Mouse (Mus musculus) lung, adult 2 months (tissue): ENCODE measurements around the gene Retsat. TPM values are rescaled to one million over a fixed set of nuclear protein-coding genes. Genes with fewer than 3 reads are reported as not detected.

Experiments used
- DNase-seq: peaks from one replicate; pipeline ENCODE4 v3.0.0; 2022
- H3K4me1 ChIP-seq: fragments of 200-500 bp; 2 replicates; pipeline ENCODE4 v1.6.1; 2011; ENCODE audit warnings: low read length; ENCODE audit not compliant: control insufficient read depth, insufficient read depth
- H3K4me3 ChIP-seq: fragments of 200-500 bp; replicated peaks from 2 replicates; pipeline ENCODE3; 2011; ENCODE audit warnings: low read depth, mild to moderate bottlenecking, control low read depth, low read length; ENCODE audit errors: extremely low read depth
- CTCF ChIP-seq: fragments of 200-500 bp; IDR thresholded peaks from 2 replicates; pipeline ENCODE4 v1.5.1; 2011; ENCODE audit warnings: mild to moderate bottlenecking, low read length, control low read depth; ENCODE audit not compliant: insufficient read depth
- POLR2A ChIP-seq: fragments of 200-500 bp; IDR thresholded peaks from 2 replicates; pipeline ENCODE4 v1.6.1; 2011; ENCODE audit warnings: low read depth, mild to moderate bottlenecking, control low read depth, low read length, borderline replicate concordance; ENCODE audit errors: extremely low read depth
- WGBS: fragments of 180-500 bp; shearing (Covaris S2); methylation state at CpG from one replicate; pipeline ENCODE4 v1.1.7; 2018; 5-methylcytosine and 5-hydroxymethylcytosine counted together
- polyA plus RNA-seq: library from polyadenylated mRNA; depleted of rRNA; stranded (reverse); fragments of >200 nt; gene quantifications from 2 replicates; pipeline ENCODE4 v1.2.3, GENCODE M21; 2012

Retsat gene
- polyA plus RNA-seq, 1 experiment: 38.8 TPM

DNA sequence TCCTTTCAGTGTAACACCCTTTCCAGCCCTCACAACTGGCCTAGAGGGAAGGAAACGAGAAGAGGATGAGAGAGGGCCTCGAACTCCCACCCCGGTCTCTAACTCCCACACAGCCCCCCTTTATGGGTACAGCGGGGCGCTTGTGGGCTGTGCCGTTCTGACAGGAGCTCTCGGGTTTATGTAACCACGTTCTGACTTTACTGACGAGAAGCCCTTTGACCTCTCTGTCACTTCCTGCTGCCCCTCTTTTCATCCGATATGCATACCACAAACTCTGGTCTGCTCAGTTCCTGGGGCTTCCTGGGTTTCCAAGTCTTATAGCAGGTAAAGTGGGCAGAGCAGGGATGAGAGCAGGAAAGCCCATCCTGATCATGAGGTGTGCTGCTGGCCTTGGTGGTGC, 36.0 kb downstream of the Retsat start:
- H3K4me3 ChIP-seq: no peak overlapping the region
- 64% methylated on average over 10 of the region's 10 CpGs for WGBS
- TF ChIP-seq POLR2A (no peak), CTCF (no peak)
- peaks cover 3% of the 10 kb centered on the region; the same call in 1 of the 2 replicates for H3K4me1 ChIP-seq
- DNase-seq: no peak

DNA sequence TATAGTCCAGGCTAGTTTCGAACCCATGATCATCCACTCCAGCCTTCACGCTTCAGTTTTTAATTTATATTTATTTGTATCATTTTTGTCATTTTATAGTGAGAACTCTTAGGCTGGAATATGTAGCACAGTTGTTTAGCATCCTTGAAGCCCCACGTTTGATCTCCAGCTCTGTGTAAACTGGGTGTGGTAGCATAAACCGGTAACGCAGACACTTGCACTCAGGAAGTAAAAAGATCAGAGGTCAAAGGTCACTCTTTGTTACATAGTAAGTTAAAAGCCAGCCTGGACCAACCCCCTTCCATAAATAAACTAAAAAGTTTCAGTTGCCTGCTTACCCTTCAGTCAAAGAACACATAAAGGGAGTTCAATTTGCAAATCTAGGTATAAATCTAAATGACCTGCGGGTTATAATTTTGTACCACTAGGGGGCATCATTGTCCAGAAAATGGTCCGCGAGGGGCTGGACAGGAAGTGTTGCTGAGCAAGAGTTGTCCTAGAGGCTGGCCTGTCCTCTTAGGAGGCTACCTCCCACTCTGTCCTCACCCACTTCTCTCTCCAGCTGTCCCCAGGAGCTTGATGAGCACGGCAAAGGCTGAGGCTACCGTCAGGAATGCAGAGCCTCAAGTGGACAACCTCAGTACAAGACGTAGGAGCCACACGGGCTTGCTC, 37.6 kb downstream of the Retsat start:
- TF ChIP-seq POLR2A (no peak), CTCF (peak; percentile 63)
- peak; percentile 58 for DNase-seq

DNA sequence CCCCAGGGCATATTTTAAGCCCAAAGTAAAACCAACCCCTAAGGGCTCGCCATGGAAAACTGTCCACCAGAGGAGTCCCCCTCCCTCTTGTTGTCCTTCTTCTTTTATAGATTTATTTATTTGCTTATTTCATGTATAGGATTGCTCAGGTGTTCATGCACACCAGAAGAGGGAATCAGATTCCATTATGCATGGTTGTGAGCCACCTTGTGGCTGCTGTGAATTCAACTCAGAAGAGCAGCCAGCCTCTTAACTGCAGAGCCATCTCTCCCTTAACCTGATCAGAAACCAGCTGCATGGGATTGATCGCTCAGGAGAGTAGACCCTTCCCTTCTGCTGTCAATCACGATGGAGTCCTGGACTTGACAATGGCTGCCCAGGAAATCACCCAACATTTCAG, 38.7 kb downstream of the Retsat start:
- 92% methylated on average over 3 of the region's 3 CpGs for WGBS

More for the DNA sequence above, 37.6 kb downstream of the Retsat start:
- WGBS: 29% methylated on average over 12 of the region's 12 CpGs
- Histone ChIP-seq H3K4me3 (peak overlapping the region; percentile 7), H3K4me1 (peaks cover 3% of the 10 kb centered on the region; the same call in 1 of the 2 replicates)

DNA sequence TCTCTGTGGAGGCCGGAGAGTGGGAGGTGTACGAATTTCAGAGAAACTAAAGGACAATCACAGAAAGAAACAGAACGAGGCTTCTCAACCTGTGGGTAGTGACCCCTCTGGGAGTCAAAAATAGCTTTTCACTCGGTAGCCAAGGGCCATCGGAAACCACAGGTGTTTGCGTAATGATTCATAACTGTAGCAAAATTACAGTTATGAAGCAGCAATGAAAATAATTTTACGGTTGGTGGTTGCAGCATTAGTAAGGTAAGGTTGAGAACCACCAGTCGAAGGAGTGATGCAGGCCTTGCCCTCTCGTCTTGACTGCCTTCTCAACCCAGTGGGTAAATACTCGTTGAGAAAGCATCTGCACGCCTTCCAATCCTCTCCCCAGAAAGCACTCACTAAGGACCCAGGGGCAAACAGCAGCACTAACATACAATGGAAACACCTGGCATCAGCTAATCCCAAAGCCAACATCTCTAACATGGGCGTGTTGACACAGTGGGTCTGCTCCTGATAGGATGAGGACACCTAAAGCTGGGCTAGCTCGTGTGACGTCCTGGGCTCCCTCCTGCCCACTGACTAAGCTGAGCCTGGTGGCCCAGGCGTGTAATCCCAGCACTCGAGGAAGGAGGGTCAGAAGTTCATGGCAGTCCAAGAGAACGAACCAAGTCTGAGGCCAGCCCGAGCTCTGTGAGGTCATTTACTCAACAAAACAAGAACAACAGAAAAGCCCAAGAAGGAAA, 43.1 kb downstream of the Retsat start:
- no peak overlapping the region for H3K4me3 ChIP-seq
- peaks cover 3% of the 10 kb centered on the region; the same call in 1 of the 2 replicates for H3K4me1 ChIP-seq
- no peak for DNase-seq
- WGBS: 60% methylated on average over 18 of the region's 18 CpGs
- TF ChIP-seq POLR2A: no peak
- TF ChIP-seq CTCF: no peak

More for the DNA sequence above, 38.7 kb downstream of the Retsat start:
- H3K4me3 ChIP-seq: no peak overlapping the region
- TF ChIP-seq POLR2A (no peak), CTCF (no peak)
- DNase-seq: no peak
- peaks cover 5% of the 10 kb centered on the region for H3K4me1 ChIP-seq

DNA sequence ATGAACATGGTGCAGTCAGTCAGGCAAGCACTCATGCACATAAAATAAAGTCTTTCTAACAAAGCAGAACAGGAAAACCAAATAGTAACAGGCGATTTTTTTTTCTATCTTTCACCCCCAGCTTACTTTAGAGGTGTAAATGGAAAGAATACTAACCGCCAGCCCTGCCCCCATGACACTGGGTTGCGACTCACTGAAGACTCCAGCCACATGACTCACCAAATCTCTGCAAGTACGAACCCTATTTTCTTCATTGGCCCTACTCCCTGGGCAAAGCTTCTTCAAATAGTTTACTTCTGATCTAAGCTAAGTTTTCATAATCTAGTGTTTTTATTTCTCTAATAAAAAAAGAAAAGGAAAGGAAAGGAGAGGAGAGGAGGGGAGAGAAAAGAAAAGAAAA, 46.3 kb downstream of the Retsat start:
- Histone ChIP-seq H3K4me1 (peaks cover 3% of the 10 kb centered on the region; the same call in 1 of the 2 replicates), H3K4me3 (no peak overlapping the region)
- WGBS: 56% methylated on average over 4 of the region's 4 CpGs
- TF ChIP-seq CTCF (no peak), POLR2A (no peak)
- DNase-seq: no peak

DNA sequence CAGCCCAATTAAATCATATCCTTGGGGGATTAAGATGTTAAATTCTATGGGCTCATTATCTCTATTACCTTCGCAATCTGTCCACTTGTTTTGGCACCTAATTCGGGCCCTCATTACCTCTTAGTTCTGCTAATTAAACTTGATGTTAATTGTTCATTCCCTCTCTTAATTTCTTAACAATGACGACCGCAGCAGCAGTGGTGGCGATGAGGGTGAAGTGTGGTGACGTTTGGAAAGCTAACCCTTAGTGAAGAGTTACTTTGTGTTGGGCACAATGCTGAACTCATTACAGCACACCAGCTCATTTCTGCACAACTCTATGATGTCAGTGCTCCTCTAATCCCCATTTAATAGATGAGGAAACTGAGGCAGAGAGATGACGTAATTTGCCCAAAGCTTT, 47.1 kb downstream of the Retsat start:
- no peak for DNase-seq
- no peak for TF ChIP-seq CTCF
- WGBS: 91% methylated on average over 7 of the region's 7 CpGs
- H3K4me1 ChIP-seq: peaks cover 3% of the 10 kb centered on the region; the same call in 1 of the 2 replicates
- H3K4me3 ChIP-seq: no peak overlapping the region

DNA sequence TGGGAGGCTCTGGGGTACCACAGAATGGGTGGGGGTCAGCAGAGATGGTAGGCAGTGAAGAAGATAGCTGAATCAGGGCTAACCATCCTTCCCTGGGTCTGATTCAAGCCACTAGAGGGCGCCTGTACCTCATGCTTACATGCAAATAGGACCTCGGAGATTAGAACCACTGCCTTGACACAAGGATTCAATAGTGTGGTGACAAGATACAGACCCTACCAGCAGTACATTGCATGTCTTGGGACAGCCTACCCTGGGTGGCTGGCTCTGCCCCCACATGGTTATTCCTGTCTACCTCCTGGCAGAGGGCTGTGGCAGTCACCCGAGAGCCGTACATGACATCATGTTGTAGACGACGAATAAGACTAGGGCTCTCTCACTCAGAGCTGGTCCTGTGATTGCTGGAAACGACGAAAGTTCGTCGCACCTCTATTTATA, 49.1 kb downstream of the Retsat start:
- peak; percentile 65 for DNase-seq

DNA sequence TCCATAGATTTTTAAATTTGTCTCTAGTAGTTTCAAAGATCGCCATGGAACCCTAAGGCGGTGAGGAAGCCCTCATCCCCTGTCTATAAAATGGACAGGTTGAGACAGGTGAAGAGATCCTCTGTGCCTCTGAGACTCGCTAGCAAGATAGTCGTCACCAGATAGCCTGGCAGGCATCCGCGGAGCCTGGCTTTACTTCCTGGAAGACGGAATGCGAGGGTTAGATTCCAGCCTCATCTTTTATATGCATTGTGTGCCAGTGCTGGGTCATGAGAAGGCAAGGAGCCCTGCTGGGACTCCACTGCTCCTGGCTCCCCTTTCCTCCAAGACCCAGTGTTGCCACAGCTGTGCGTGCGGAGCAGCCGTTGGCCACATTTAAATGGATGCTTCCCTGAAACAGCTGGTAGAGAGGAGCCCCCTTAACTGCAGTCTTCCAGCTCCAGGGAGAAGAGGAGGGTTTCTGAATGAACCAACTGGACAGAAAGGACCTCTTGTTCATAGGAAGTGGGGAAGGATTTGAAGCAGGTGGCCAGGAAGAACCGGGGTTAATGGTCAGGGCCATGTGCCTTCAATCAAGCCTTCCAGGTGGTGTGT, 49.8 kb downstream of the Retsat start:
- WGBS: 77% methylated on average over 12 of the region's 12 CpGs
- TF ChIP-seq POLR2A: no peak
- no peak for TF ChIP-seq CTCF
- H3K4me1 ChIP-seq: no peaks in the 10 kb centered on the region
- no peak for DNase-seq
- no peak overlapping the region for H3K4me3 ChIP-seq

More for the DNA sequence above, 49.1 kb downstream of the Retsat start:
- H3K4me3 ChIP-seq: no peak overlapping the region
- whole genome bisulfite sequencing: 57% methylated on average over 10 of the region's 10 CpGs
- no peaks in the 10 kb centered on the region for H3K4me1 ChIP-seq
- TF ChIP-seq CTCF (peak; percentile 70), POLR2A (no peak)

DNA sequence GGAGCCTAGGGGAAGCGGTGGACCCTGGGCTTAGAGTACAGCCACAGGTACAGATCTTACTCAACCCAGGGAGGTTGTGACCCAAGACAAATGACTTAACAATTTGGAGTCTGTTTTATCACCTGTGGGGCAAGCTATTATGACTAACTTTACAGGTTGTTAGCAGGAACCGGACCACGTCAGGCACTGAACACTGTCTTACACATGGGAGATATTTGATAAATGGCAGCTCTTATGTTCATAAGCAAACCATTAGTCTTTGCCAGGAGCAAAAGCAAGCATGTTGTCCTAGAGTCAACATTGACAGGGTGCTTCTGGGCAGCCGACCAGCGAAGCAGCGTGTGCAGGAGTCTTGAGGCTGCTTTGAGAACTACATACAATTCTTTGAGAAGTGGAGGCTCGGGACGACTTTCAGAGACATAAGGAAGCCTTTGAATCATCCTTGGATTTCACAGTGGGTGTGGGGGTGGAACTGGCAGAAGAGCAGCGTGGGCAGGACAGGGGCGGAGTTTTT, 52.1 kb downstream of the Retsat start:
- TF ChIP-seq POLR2A (no peak), CTCF (no peak)
- no peak for DNase-seq
- Histone ChIP-seq H3K4me3 (no peak overlapping the region), H3K4me1 (peaks cover 9% of the 10 kb centered on the region)
- 46% methylated on average over 10 of the region's 10 CpGs for WGBS

DNA sequence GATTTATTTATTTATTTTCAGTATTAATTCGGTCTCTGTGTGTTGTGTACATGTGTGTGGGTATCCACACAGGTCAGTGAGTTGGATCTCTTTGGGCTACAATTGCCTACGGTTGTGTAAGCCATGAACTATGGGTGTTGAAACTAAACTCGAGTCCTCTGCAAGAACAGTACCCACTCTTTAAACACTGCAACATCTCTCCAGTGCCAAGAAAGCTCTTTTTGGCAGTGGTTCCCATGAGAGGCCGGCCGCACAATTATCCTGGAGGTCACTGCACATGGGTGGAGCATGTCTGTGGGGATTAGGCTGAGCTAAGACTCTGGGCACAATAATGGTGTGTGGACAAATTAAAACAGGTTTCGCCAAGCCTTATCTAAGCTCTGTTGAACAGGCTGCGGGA, 55.1 kb downstream of the Retsat start:
- DNase-seq: peak; percentile 62
- Histone ChIP-seq H3K4me1 (peaks cover 13% of the 10 kb centered on the region), H3K4me3 (no peak overlapping the region)
- no peak for TF ChIP-seq CTCF
- WGBS: 29% methylated on average over 7 of the region's 7 CpGs
